Mouse (Mus musculus) heart, postnatal 0 days (tissue): ENCODE measurements around the gene Tpx2. TPM values are rescaled to one million over a fixed set of nuclear protein-coding genes. Genes with fewer than 3 reads are reported as not detected.

ENCODE experiments used
- ATAC-seq: fragments of 200-750 bp; cut with Nextera tagmentation; 2 replicates; pipeline ENCODE4 v1.8.0; 2017; ENCODE audit warnings: low read depth, moderate number of reproducible peaks, moderate library complexity; ENCODE audit not compliant: insufficient read depth
- DNase-seq: peaks from one replicate; pipeline ENCODE4 v3.0.0-alpha.2; 2016; ENCODE audit warnings: low spot score
- H3K27ac ChIP-seq: fragments of 300-500 bp; sonication (generic); 2 replicates; pipeline ENCODE4 v1.5.1; 2014; ENCODE audit warnings: low read depth, mild to moderate bottlenecking
- H3K27me3 ChIP-seq: fragments of 300-500 bp; sonication (generic); 2 replicates; pipeline ENCODE4 v1.6.1; 2014; ENCODE audit warnings: low read length, mixed read lengths; ENCODE audit not compliant: control insufficient read depth, insufficient read depth
- H3K36me3 ChIP-seq: fragments of 300-500 bp; sonication (generic); replicated peaks from 2 replicates; pipeline ENCODE4 v1.6.1; 2014; ENCODE audit warnings: low read length, mixed read lengths; ENCODE audit not compliant: control insufficient read depth, insufficient read depth
- H3K4me1 ChIP-seq: fragments of 300-500 bp; sonication (generic); 2 replicates; pipeline ENCODE4 v1.6.1; 2014; ENCODE audit warnings: antibody characterized with exemption; ENCODE audit not compliant: control insufficient read depth, insufficient read depth
- H3K4me2 ChIP-seq: fragments of 300-500 bp; sonication (generic); 2 replicates; pipeline ENCODE4 v1.6.1; 2014; ENCODE audit warnings: low read depth, mild to moderate bottlenecking, low read length, moderate library complexity
- H3K4me3 ChIP-seq: fragments of 300-500 bp; sonication (generic); 2 replicates; pipeline ENCODE4 v1.5.1; 2014; ENCODE audit warnings: low read depth, low read length
- H3K9ac ChIP-seq: fragments of 300-500 bp; sonication (generic); replicated peaks from 2 replicates; pipeline ENCODE4 v1.6.1; 2014; ENCODE audit warnings: low read depth, low read length, mixed read lengths
- H3K9me3 ChIP-seq: fragments of 300-500 bp; sonication (generic); replicated peaks from 2 replicates; pipeline ENCODE4 v1.6.1; 2016; ENCODE audit warnings: low read length; ENCODE audit not compliant: control insufficient read depth
- CTCF ChIP-seq: IDR thresholded peaks from 2 replicates; pipeline ENCODE4 v1.5.1; 2016; ENCODE audit warnings: antibody characterized with exemption, control low read depth, low read depth
- EP300 ChIP-seq: IDR thresholded peaks from 2 replicates; pipeline ENCODE4 v1.6.1; 2016; ENCODE audit warnings: antibody characterized with exemption, low read depth
- WGBS: fragments of 180-500 bp; shearing (Covaris S2); extraction: QIAGEN DNeasy Blood & Tissue Kit; methylation state at CpG from one replicate; pipeline ENCODE4 v1.1.7; 2014; 5-methylcytosine and 5-hydroxymethylcytosine counted together
- polyA plus RNA-seq: library from polyadenylated mRNA; unstranded; fragments of >200 nt; fragmentation: Nextera tagmentation; extraction: Ambion mirVana; gene quantifications from 2 replicates; pipeline ENCODE4 v1.2.1, GENCODE M21; 2015
- total RNA-seq: library from RNA; depleted of rRNA; stranded (reverse); fragments of >200 nt; gene quantifications from 2 replicates; pipeline ENCODE4 v1.2.3, GENCODE M21; 2014; ENCODE audit warnings: low replicate concordance

Tpx2 gene
- total and polyA plus RNA-seq, 2 experiments from 2014 or later: 8.1 to 15.1 TPM

GRCm38 (mm10) chr2:152847057-152847814, 528 bp upstream of the Tpx2 start:
- ATAC-seq: no peak
- WGBS: 11% methylated on average over 3 of the region's 3 CpGs
- Histone ChIP-seq H3K27me3 (no peaks in the 10 kb centered on the region), H3K4me2 (peak overlapping the region; percentile 59), H3K4me1 (peaks cover 13% of the 10 kb centered on the region; the same call in 1 of the 2 replicates), H3K9ac (no peak overlapping the region), H3K9me3 (no peaks in the 10 kb centered on the region), H3K36me3 (0 out of 2 replicates have a peak, but pooled peaks cover 1% of the 10 kb centered on the region), H3K27ac (no peak overlapping the region; the same call in 1 of the 2 replicates), H3K4me3 (peak overlapping the region; percentile 89)
- TF ChIP-seq EP300 (no peak), CTCF (no peak)
- no peak for DNase-seq

GRCm38 (mm10) chr2:152848466-152848865, 702 bp downstream of the Tpx2 start:
- Histone ChIP-seq H3K36me3 (peaks cover 7% of the 10 kb centered on the region; the same call in 1 of the 2 replicates), H3K4me3 (peak overlapping the region; percentile 89), H3K27ac (peak overlapping the region; percentile 80), H3K9me3 (no peaks in the 10 kb centered on the region), H3K27me3 (no peaks in the 10 kb centered on the region), H3K4me1 (peaks cover 13% of the 10 kb centered on the region; the same call in 1 of the 2 replicates), H3K4me2 (peak overlapping the region; percentile 67), H3K9ac (peak overlapping the region; percentile 80)
- no peak for TF ChIP-seq EP300
- ATAC-seq (no peak), DNase-seq (peak; percentile 7)
- 0% methylated on average over 2 of the region's 2 CpGs for WGBS

GRCm38 (mm10) chr2:152859501-152859900, 11.7 kb downstream of the Tpx2 start:
- H3K9me3 ChIP-seq: no peaks in the 10 kb centered on the region
- WGBS: 69% methylated on average over 3 of the region's 3 CpGs
- TF ChIP-seq CTCF (no peak), EP300 (no peak)
- no peak overlapping the region for H3K9ac ChIP-seq
- H3K27me3 ChIP-seq: no peaks in the 10 kb centered on the region
- H3K4me2 ChIP-seq: no peak overlapping the region
- no peak overlapping the region for H3K4me3 ChIP-seq
- H3K27ac ChIP-seq: no peak overlapping the region
- no peaks in the 10 kb centered on the region for H3K4me1 ChIP-seq
- peaks cover 56% of the 10 kb centered on the region for H3K36me3 ChIP-seq
- no peak for ATAC-seq
- no peak for DNase-seq

- 63% methylated on average over 1 of the region's 1 CpGs for WGBS
- Histone ChIP-seq H3K4me2 (no peak overlapping the region), H3K36me3 (peaks cover 37% of the 10 kb centered on the region), H3K27ac (no peak overlapping the region), H3K4me1 (no peaks in the 10 kb centered on the region), H3K9ac (no peak overlapping the region), H3K4me3 (no peak overlapping the region), H3K27me3 (no peaks in the 10 kb centered on the region), H3K9me3 (no peaks in the 10 kb centered on the region)
- ATAC-seq (no peak), DNase-seq (peak; percentile 11)
- TF ChIP-seq CTCF (no peak), EP300 (no peak)
Measured at GRCm38 (mm10) chr2:152861891-152862290, 14.1 kb downstream of the Tpx2 start.

GRCm38 (mm10) chr2:152862638-152863037, 14.9 kb downstream of the Tpx2 start:
- no peak for DNase-seq
- Histone ChIP-seq H3K27ac (no peak overlapping the region), H3K4me2 (no peak overlapping the region), H3K9me3 (no peaks in the 10 kb centered on the region), H3K36me3 (peaks cover 42% of the 10 kb centered on the region), H3K9ac (no peak overlapping the region), H3K4me3 (no peak overlapping the region), H3K4me1 (no peaks in the 10 kb centered on the region), H3K27me3 (no peaks in the 10 kb centered on the region)
- TF ChIP-seq EP300: no peak
- no peak for TF ChIP-seq CTCF
- 77% methylated on average over 3 of the region's 3 CpGs for WGBS
- ATAC-seq: no peak

- Histone ChIP-seq H3K4me3 (no peak overlapping the region), H3K9me3 (no peaks in the 10 kb centered on the region), H3K27ac (no peak overlapping the region), H3K36me3 (peaks cover 42% of the 10 kb centered on the region), H3K4me2 (no peak overlapping the region), H3K9ac (no peak overlapping the region), H3K27me3 (no peaks in the 10 kb centered on the region), H3K4me1 (no peaks in the 10 kb centered on the region)
- TF ChIP-seq EP300: no peak
- no peak for TF ChIP-seq CTCF
- ATAC-seq: no peak
- DNase-seq: no peak
- WGBS: 91% methylated on average over 6 of the region's 6 CpGs
Measured at GRCm38 (mm10) chr2:152863346-152863745, 15.6 kb downstream of the Tpx2 start.
